Mouse (Mus musculus) kidney, adult 2 months (tissue): Measurements from ENCODE around the gene Cep135. TPM values are rescaled to one million over a fixed set of nuclear protein-coding genes. Genes with fewer than 3 reads are reported as not detected.

Source experiments
- DNase-seq: peaks from one replicate; pipeline ENCODE4 v3.0.0; 2021
- H3K27ac ChIP-seq: fragments of 200-500 bp; 2 replicates; pipeline ENCODE4 v1.5.1; 2012; ENCODE audit warnings: low read depth, low read length, control low read depth, inconsistent platforms; ENCODE audit not compliant: insufficient read depth
- H3K27me3 ChIP-seq: fragments of 200-500 bp; replicated peaks from 2 replicates; pipeline ENCODE4 v1.6.1; 2012; ENCODE audit warnings: mild to moderate bottlenecking, moderate library complexity, low read length, inconsistent platforms; ENCODE audit not compliant: control insufficient read depth, insufficient read depth
- H3K36me3 ChIP-seq: fragments of 200-500 bp; 2 replicates; pipeline ENCODE4 v1.6.1; 2012; ENCODE audit warnings: mild to moderate bottlenecking, moderate library complexity, low read length, inconsistent platforms; ENCODE audit not compliant: control insufficient read depth, insufficient read depth
- H3K4me1 ChIP-seq: fragments of 200-500 bp; 2 replicates; pipeline ENCODE4 v1.6.1; 2011; ENCODE audit warnings: low read length; ENCODE audit not compliant: control insufficient read depth, insufficient read depth
- H3K4me3 ChIP-seq: fragments of 200-500 bp; 2 replicates; pipeline ENCODE4 v1.5.1; 2011; ENCODE audit warnings: mild to moderate bottlenecking, low read depth, low read length, control low read depth; ENCODE audit not compliant: insufficient read depth
- CTCF ChIP-seq: fragments of 200-500 bp; conservative IDR thresholded peaks from 2 replicates; pipeline ENCODE4 v1.5.1; 2011; ENCODE audit warnings: low read depth, mild to moderate bottlenecking, control low read depth, low read length, moderate library complexity, mixed read lengths; ENCODE audit not compliant: insufficient read depth, insufficient read length
- POLR2A ChIP-seq: fragments of 200-500 bp; IDR thresholded peaks from one replicate; pipeline ENCODE4 v1.6.1; 2011; ENCODE audit warnings: low read depth, low read length, control low read depth
- WGBS: fragments of 180-500 bp; shearing (Covaris S2); methylation state at CpG from one replicate; pipeline ENCODE4 v1.1.7; 2018; 5-methylcytosine and 5-hydroxymethylcytosine counted together
- polyA plus RNA-seq: library from polyadenylated mRNA; depleted of rRNA; stranded (reverse); fragments of >200 nt; gene quantifications from 2 replicates; pipeline ENCODE4 v1.2.3, GENCODE M21; 2012

Cep135 gene
- polyA plus RNA-seq, 1 experiment, result 0.97 TPM

GRCm38 (mm10) chr5:76658084-76658934, 69.8 kb downstream of the Cep135 start:
- 7% methylated on average over 38 of the region's 38 CpGs for WGBS
- H3K27me3 ChIP-seq, result no peaks in the 10 kb centered on the region
- peak overlapping the region; percentile 39 for H3K4me3 ChIP-seq
- no peak overlapping the region for H3K27ac ChIP-seq
- no peaks in the 10 kb centered on the region for H3K36me3 ChIP-seq
- TF ChIP-seq POLR2A, result no peak
- no peak for TF ChIP-seq CTCF
- no peaks in the 10 kb centered on the region for H3K4me1 ChIP-seq
- no peak for DNase-seq

DNA sequence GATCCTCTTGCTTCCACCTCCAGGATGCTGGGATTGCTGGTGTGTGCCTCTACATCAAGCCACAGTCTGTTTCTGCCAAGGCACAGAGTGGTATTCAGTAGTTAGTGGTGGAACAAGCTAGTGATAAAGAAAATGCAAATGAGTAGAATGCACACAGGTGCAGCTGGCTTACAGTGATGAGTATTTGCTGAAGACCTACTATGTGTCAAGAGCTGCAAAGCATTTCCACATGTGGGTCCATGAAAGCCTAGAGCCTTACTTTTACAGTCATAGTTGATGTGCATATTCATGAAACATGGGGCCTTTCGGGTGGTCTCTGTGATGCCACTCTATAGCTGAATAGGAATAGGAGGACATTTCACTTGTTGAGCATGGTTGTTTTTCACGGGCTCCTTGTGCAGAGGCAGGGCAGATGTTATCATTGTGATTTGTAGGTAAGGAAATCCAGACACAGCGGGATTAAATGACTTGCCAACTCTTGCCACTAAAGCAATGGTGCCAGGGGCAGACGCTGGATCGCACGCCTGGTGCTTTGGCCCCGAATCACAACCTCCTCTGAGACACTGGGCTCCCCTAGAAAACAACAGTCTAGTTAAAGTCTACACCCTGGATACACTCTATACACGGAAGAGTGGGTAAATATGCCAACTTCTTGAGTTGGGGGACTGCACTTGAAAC, 71.6 kb downstream of the Cep135 start:
- no peaks in the 10 kb centered on the region for H3K36me3 ChIP-seq
- H3K4me1 ChIP-seq, result no peaks in the 10 kb centered on the region
- DNase-seq, result no peak
- TF ChIP-seq POLR2A (no peak), CTCF (no peak)
- no peaks in the 10 kb centered on the region for H3K27me3 ChIP-seq
- no peak overlapping the region for H3K4me3 ChIP-seq
- WGBS, result 73% methylated on average over 8 of the region's 8 CpGs
- H3K27ac ChIP-seq, result no peak overlapping the region

GRCm38 (mm10) chr5:76661310-76661709, 72.8 kb downstream of the Cep135 start:
- no peak for DNase-seq
- Histone ChIP-seq H3K27me3 (no peaks in the 10 kb centered on the region), H3K36me3 (no peaks in the 10 kb centered on the region), H3K27ac (no peak overlapping the region), H3K4me3 (no peak overlapping the region), H3K4me1 (no peaks in the 10 kb centered on the region)
- WGBS, result 88% methylated on average over 4 of the region's 4 CpGs
- TF ChIP-seq POLR2A, result no peak
- no peak for TF ChIP-seq CTCF

- H3K4me1 ChIP-seq, result no peaks in the 10 kb centered on the region
- no peak overlapping the region for H3K4me3 ChIP-seq
- no peak overlapping the region for H3K27ac ChIP-seq
- TF ChIP-seq POLR2A (no peak), CTCF (no peak)
- no peaks in the 10 kb centered on the region for H3K36me3 ChIP-seq
- no peaks in the 10 kb centered on the region for H3K27me3 ChIP-seq
- WGBS, result 73% methylated on average over 7 of the region's 7 CpGs
- no peak for DNase-seq
Measured at GRCm38 (mm10) chr5:76664936-76665335, 76.4 kb downstream of the Cep135 start.

- H3K4me3 ChIP-seq, result no peak overlapping the region
- TF ChIP-seq CTCF (no peak), POLR2A (no peak)
- no peaks in the 10 kb centered on the region for H3K36me3 ChIP-seq
- DNase-seq, result no peak
- no peaks in the 10 kb centered on the region for H3K27me3 ChIP-seq
- H3K27ac ChIP-seq, result no peak overlapping the region
- no peaks in the 10 kb centered on the region for H3K4me1 ChIP-seq
- 25% methylated on average over 7 of the region's 7 CpGs for WGBS
Measured at GRCm38 (mm10) chr5:76665421-76665820, 76.9 kb downstream of the Cep135 start.

- no peak for DNase-seq
- Histone ChIP-seq H3K4me3 (no peak overlapping the region), H3K27ac (no peak overlapping the region), H3K36me3 (no peaks in the 10 kb centered on the region), H3K27me3 (no peaks in the 10 kb centered on the region), H3K4me1 (no peaks in the 10 kb centered on the region)
- TF ChIP-seq CTCF (no peak), POLR2A (no peak)
- 83% methylated on average over 6 of the region's 6 CpGs for WGBS
Measured at GRCm38 (mm10) chr5:76666026-76666756, 77.7 kb downstream of the Cep135 start.

DNA sequence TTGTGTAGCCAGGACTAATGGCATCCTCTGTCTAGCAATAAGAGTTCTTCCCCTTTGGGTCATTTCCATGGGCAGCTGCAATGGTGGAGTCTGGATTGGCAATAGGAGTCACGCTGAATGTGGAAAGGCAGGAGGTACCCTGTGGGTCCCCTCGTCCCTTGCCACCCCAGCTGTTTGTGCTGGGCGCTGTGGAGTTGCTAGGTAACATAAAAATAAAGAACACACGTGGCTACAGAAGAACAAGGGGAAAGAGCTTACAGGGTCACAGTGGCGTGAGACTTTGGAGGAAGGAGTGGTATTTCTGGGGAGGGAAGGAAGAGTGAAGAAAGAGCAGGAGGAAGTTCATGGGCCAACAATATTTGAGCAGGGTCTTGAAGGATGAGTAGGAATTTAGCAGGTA, 79.6 kb downstream of the Cep135 start:
- TF ChIP-seq POLR2A (no peak), CTCF (no peak)
- no peak for DNase-seq
- Histone ChIP-seq H3K4me3 (no peak overlapping the region), H3K4me1 (no peaks in the 10 kb centered on the region), H3K27ac (no peak overlapping the region), H3K27me3 (no peaks in the 10 kb centered on the region), H3K36me3 (no peaks in the 10 kb centered on the region)
- WGBS, result 65% methylated on average over 5 of the region's 5 CpGs
